Mouse (Mus musculus): ENCODE data around the gene Nbea.

DNA sequence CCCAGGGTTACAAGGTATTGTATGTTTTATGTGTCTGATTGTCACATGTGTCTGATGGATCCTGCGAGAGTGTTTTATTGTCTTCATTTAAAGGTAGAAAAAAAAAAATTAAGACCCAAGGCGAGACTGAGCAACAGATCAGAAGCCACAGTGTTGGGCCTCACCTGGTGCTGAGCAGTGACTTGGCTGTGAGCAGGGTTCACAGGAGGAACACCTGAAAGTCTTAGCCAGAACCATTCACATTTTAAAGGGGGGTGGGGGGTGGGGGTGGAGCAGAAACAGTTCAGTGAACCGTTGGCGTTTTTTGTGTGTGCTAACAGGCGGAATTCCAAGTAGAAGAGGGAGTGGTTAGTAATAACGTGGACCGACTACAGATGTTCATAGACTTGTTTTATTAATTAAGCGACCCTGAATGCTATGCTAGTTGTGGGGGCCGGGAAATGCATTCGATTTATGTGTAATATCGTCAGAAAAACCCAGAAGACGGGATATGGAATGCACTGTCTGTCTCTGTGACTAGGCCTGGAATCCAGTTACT is 596.0 kb downstream of the Nbea start:
- TF ChIP-seq GATA1 (IDR thresholded peaks at IDR 0.05; ENCODE audit: low read length) (no peak), TAL1 (IDR thresholded peaks at IDR 0.05; ENCODE audit: low read length) (no peak)

Data from erythroblast, embryonic 14.5 days (primary cell).